Mouse (Mus musculus) left cerebral cortex, adult 6 months (tissue): ENCODE results near the gene Galnt14. TPM values are rescaled to one million over a fixed set of nuclear protein-coding genes. Genes with fewer than 3 reads are reported as not detected.

Experiments
- long read RNA-seq, 2 experiments: library from polyadenylated mRNA; unstranded; transcript quantifications; one replicate each; pipeline ENCODE4 v2.0.0; 2019 to 2020
- polyA plus RNA-seq: library from polyadenylated mRNA; unstranded; fragments of <200 nt; fragmentation: Nextera tagmentation; gene quantifications from 2 replicates; pipeline ENCODE4 v1.2.3, GENCODE M21; 2021

The Galnt14 gene
- polyA plus RNA-seq = 14.4 and 18.5 TPM in 2 replicates
- long read RNA-seq, experiment 1, transcript Galnt14-205 (10 exons, 1,321 nt) = minor isoform, 12 of 121 reads
- long read RNA-seq, experiment 1, transcript Galnt14-201 (15 exons, 2,990 nt) = major isoform, 92 of 121 reads
- long read RNA-seq, experiment 1, partial matches to known transcripts = 7 of 121 reads
- long read RNA-seq, experiment 1, other reads (novel, unspliced or antisense) = 10 of 121 reads
- long read RNA-seq, experiment 2, transcript Galnt14-201 (15 exons, 2,990 nt) = major isoform, 17 of 30 reads
- long read RNA-seq, experiment 2, partial matches to known transcripts = 6 of 30 reads
- long read RNA-seq, experiment 2, other reads (novel, unspliced or antisense) = 4 of 30 reads

GRCm38 (mm10) chr17:73710042-73710911, at the start of gene Galnt14:
TSS of gene Galnt14 (minus strand) at chr17:73710453.

Other genes starting within 250 kb of the Galnt14 start
- gene Ehd3, start 93.7 kb upstream of the Galnt14 start, polyA plus RNA-seq = 40.0 and 41.3 TPM in 2 replicates
- gene Xdh, start 239.7 kb upstream of the Galnt14 start, polyA plus RNA-seq = 1.5 and 2.8 TPM in 2 replicates